Mouse (Mus musculus): Measurements from ENCODE around the gene Fryl. TPM values are rescaled to one million over a fixed set of nuclear protein-coding genes. Genes with fewer than 3 reads are reported as not detected.
A peak's percentile ranks its signal among the peaks of the same experiment; 100 is the strongest.

Gene Fryl
- 96.9 and 132 TPM in 2 replicates for total RNA-seq (2014; fragmentation: Nextera tagmentation)
- total RNA-seq (2017) = 45.9 and 90.8 TPM in 2 replicates

- peak; percentile 91 for ATAC-seq (replicated peaks; ENCODE audit: low FRiP score, low TSS enrichment, poor library complexity, severe bottlenecking)
Observed at GRCm38 (mm10) chr5:73256352-73257065, at the start of gene Fryl. Gene Fryl, minus strand, starts transcription at chr5:73256619.

- ATAC-seq (replicated peaks; ENCODE audit: low FRiP score, low TSS enrichment, poor library complexity, severe bottlenecking) = no peak
Observed at GRCm38 (mm10) chr5:73304507-73304906, 48.1 kb upstream of the Fryl start.

GRCm38 (mm10) chr5:73301601-73302307, 45.3 kb upstream of the Fryl start:
- peak; percentile 70 for ATAC-seq (replicated peaks; ENCODE audit: low FRiP score, low TSS enrichment, poor library complexity, severe bottlenecking)

GRCm38 (mm10) chr5:73295916-73296315, 39.5 kb upstream of the Fryl start:
- no peak for ATAC-seq (replicated peaks; ENCODE audit: low FRiP score, low TSS enrichment, poor library complexity, severe bottlenecking)

DNA sequence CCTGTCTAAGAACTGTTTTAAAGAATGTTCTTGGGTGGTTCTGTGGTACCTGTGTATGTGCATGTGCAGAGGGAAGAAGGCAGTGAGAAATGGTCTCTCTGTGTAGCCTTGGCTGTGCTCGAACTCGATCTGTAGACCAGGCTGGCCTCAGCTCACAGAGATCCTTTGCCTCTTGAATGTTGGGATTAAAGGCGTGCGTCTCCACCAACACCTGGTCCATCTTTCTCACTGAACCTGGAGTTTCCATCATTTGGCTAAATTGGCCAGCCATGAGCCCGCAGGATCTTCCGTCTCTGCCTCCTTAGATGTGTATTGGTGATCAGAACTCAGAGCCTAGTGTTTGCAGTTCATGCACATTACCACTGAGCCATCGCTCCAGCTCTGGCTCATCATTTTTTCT, 38.6 kb upstream of the Fryl start:
- no peak for ATAC-seq (replicated peaks; ENCODE audit: low FRiP score, low TSS enrichment, poor library complexity, severe bottlenecking)

DNA sequence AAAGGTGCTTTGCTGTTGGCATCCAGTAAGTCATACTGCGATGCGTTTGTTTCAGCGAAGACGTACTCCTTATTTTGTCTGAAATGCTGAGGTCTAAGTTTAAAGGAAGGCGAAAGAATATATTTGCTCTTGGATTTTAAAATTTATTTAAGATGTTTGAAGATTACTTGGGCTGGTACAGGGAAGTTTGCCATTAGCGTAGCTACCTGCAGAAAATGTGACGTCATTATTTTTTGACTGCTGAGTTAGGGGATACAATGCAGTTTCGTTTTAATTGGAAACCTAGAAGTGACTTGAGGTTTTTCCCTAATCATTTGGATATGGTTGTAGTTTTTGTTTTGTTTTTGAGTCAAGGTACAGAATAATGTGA, 37.0 kb upstream of the Fryl start:
- no peak for ATAC-seq (replicated peaks; ENCODE audit: low FRiP score, low TSS enrichment, poor library complexity, severe bottlenecking)

- peak; percentile 98 for ATAC-seq (replicated peaks; ENCODE audit: low FRiP score, low TSS enrichment, poor library complexity, severe bottlenecking)
Observed at GRCm38 (mm10) chr5:73292502-73293457, 36.4 kb upstream of the Fryl start, which contains the start of gene Ociad1. Gene Ociad1, plus strand, starts transcription at chr5:73292784.

- ATAC-seq (replicated peaks; ENCODE audit: low FRiP score, low TSS enrichment, poor library complexity, severe bottlenecking) = no peak
Observed at GRCm38 (mm10) chr5:73289900-73290299, 33.5 kb upstream of the Fryl start.

GRCm38 (mm10) chr5:73286603-73287002, 30.2 kb upstream of the Fryl start:
- ATAC-seq (replicated peaks; ENCODE audit: low FRiP score, low TSS enrichment, poor library complexity, severe bottlenecking) = no peak

DNA sequence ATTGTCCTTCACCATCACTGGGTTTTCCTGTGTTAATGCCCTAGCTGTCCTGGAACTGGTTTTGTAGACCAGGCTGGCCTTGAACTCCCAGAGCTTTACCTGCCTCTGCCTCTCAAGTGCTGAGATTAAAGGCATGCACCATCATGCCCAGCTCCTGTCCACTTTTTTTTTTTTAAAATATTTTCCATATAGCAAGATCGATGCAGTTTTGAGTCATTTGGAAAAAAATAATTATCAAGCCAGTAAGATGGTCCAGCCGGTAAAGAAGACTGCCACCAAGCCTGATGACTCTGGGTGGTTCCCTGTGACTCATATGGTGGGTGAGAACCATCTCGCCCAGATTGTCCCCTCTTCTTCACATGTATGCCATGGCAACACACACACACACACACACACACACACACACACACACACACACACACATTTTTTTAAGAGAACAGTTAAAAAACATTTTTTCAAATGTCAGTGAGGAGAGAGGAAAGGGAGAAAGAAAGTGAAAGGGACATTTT, 29.1 kb upstream of the Fryl start:
- no peak for ATAC-seq (replicated peaks; ENCODE audit: low FRiP score, low TSS enrichment, poor library complexity, severe bottlenecking)

DNA sequence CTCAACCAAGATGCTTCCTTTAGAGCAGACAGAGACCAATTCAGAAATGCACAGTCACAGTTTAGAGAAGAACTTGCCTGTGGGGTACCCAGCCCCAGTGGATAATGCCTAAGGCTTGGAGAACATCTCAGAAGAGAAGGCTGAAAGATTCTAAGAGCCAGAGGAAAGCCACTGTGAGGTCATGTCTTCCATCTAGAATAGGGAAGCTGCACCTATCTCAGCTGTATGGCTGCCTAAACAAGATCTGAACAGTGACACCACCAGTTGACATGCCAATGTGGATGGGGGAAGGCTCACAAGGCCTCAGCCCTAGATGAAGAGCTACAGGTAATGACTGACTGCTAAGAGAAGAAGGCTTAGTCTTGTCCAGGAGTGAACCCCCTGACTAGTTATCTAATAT, 27.6 kb upstream of the Fryl start:
- no peak for ATAC-seq (replicated peaks; ENCODE audit: low FRiP score, low TSS enrichment, poor library complexity, severe bottlenecking)

DNA sequence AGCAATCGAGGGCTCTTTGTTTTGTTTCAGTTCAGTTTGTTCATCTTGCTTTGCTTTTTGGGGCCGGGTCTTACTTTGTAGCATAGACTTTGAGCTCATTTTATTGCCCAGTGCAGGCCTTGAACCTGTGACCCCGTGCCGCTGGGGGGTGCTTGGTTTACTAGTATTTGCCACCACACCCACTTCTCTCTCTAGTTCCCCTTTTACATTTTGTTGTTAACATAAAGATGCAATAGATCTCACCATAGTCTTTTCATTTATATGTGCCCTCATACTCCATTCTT, 24.1 kb upstream of the Fryl start:
- no peak for ATAC-seq (replicated peaks; ENCODE audit: low FRiP score, low TSS enrichment, poor library complexity, severe bottlenecking)

DNA sequence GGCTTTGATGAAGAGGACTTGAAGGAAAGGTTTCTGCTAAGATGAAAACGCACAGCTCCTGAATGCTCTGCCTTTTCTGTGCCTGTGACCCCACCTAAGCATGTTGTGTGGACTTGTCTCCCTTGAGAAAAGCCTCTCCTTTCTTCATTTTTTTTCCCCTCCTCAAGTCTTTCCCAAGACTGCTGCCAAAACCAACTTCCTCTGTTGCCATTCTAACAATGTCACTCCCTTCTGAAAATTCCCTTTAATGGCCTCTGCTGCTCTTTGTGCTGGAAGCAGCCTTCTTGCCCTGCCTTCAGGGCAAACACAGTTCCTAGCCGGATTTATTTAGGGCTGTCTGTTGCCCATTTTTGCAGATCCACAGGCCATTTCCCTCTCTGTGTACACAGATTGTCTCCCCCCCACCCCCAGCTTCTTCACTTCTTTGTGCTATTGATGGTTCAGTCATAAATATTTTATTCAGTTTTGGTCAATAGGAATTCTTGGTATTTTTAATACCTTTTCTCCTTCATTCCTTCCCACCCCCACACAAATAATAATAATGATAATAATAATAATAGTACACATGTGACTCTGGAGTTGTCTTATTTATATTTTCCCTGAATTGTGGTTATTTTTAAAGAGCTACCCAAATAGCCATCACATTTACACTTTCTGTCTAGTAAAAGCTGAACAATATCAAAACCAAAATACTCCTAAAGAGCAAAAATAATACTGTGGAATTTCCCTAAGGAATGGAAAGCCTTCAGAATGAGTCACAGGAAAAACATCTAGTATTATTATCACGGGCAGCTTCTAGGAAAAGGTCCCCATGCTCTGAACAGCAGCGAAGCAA, 23.5 kb upstream of the Fryl start:
- no peak for ATAC-seq (replicated peaks; ENCODE audit: low FRiP score, low TSS enrichment, poor library complexity, severe bottlenecking)

DNA sequence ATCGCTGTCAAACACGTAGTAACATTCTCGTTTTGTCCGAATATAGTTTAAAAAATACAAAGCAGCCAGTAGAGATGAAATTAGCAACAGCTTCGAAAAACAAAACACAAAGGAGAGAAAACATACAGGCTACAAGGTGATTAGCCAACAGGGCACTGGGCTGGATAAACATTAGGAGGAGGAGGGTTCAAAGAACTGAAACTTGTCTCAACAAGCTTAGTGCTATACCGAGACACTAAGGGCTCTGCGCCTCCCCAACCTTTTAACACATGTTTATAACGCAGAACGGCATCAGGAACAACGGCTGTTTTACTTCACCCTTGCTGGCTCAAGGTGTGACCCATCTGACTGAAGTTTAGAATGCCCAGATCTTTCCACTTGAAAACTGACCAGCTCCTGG, 22.8 kb upstream of the Fryl start:
- ATAC-seq (replicated peaks; ENCODE audit: low FRiP score, low TSS enrichment, poor library complexity, severe bottlenecking) = no peak

DNA sequence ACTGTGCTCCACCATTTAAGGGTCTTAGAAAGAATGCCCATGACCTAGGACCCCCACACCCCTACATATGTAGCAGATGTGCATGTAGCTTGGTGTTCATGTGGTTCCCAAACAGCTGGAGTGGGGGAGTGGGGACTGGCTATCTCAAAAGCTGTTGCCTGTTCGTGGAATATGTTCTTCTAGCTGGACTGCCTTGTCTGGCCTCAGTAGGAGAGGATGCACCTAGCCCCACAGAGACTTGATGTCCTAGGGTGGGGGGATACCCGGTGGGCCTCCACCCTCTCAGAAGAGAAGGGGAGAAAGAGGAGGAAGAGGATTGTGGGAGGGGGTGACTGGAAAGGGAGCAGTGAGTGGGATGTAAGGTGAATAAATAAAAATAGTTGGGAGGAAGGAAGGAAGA, 18.5 kb upstream of the Fryl start:
- ATAC-seq (replicated peaks; ENCODE audit: low FRiP score, low TSS enrichment, poor library complexity, severe bottlenecking) = no peak

DNA sequence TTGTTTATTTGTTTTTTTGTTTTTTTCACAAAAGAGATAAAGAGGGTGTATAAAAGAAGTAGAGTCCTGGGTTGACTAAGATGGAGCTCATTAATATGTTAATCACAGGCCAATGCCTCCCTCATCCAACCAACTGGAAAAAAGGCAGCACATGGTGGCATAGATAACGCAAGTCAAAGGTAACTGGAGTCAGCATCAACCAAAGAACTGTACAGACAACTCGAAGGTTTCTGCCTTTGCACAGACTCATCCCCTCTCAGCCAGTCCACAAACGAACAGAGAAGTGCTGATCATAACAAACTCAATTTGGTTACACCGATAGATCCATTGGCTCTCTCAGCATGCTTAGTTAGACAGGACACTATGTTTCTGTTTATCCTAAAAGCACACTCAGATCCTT, 16.8 kb upstream of the Fryl start:
- ATAC-seq (replicated peaks; ENCODE audit: low FRiP score, low TSS enrichment, poor library complexity, severe bottlenecking) = no peak

DNA sequence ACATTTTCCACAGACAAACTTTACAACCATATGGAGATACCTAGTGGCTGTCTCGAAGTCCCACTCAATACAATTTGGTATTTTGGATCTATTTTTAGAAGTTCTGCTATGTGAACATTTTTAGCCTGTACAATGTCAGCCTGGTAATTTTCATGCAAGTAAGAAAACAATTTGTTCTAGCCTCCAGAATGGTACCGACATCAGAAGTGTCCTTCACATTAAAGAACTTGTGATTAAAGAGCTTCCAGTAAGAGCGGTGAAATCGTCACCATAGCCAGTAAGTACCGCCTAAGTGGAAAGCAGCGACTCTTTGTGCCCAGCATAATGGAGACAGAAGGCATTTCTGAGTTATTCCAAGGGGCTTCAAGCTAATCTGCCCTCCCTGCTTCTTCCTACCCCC, 14.2 kb upstream of the Fryl start:
- no peak for ATAC-seq (replicated peaks; ENCODE audit: low FRiP score, low TSS enrichment, poor library complexity, severe bottlenecking)

DNA sequence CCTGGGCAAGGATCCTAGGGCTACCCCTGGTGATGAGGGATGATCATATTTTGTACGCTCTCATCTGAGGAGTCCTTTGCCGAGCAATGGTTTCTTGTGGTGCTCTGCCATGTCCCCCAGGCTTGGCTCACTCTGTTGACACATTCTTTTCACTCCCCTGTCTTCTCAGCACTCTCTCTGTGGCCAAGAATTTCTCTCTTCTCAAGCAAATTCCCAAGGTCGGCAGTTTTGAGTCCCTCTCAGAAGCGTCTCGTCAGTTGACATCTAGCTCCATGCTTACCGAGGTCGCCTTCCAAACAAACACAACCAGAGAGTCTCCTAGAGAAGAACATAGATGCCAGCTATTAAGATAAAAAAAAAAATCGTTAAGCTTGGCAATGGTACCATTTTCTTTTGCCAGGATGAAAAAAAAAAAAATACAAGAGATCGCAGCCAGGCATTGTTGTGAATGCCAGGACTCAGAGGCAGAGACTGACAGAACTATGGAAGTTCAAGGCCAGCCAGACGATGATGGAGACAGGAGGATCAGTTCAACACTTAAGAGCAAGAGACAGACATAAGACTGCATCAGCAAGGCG, 12.3 kb upstream of the Fryl start:
- ATAC-seq (replicated peaks; ENCODE audit: low FRiP score, low TSS enrichment, poor library complexity, severe bottlenecking) = no peak

DNA sequence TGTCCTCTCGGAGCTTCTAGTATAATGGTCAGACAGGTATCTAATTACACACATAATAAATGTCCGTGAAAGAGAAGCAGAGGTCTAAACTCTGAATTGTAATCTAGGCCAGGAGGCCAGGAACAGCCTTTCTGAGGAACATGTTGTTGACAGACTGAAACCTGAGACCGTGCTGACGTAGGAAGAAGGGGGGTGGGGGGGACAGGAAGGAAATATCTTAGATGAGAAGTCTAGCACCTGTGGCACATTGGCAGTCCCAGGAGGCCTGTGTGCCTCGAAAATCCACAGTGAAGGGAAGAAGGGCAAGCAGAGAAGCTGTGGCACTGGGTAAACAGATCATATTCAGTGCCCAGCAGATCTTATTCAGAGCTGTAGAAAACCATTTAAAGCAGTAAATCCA, 9.0 kb upstream of the Fryl start:
- ATAC-seq (replicated peaks; ENCODE audit: low FRiP score, low TSS enrichment, poor library complexity, severe bottlenecking) = no peak

Measured in megakaryocyte-erythroid progenitor cell, adult 5-6 weeks (primary cell).